Mouse (Mus musculus): ENCODE results near the gene Atp1b1.

- no peak for TF ChIP-seq CTCF (IDR thresholded peaks at IDR 0.05; ENCODE audit: low read depth, low read length)
- TF ChIP-seq POLR2A (IDR thresholded peaks at IDR 0.05; ENCODE audit: borderline replicate concordance, low read depth, low read length): no peak
These were observed 24.1 kb downstream of the Atp1b1 start for GRCm38 (mm10) chr1:164434049-164434448.
